Mouse (Mus musculus) lung, postnatal 14 days (tissue): ENCODE data around the gene Eef1g.

ENCODE experiments used
- DNase-seq: peaks from one replicate; pipeline ENCODE4 v3.0.0; 2021

Eef1g gene

GRCm38 (mm10) chr19:8966590-8967372, at the start of gene Eef1g:
Gene Eef1g (plus strand): TSS chr19:8967041.
- DNase-seq: peak; percentile 98

DNA sequence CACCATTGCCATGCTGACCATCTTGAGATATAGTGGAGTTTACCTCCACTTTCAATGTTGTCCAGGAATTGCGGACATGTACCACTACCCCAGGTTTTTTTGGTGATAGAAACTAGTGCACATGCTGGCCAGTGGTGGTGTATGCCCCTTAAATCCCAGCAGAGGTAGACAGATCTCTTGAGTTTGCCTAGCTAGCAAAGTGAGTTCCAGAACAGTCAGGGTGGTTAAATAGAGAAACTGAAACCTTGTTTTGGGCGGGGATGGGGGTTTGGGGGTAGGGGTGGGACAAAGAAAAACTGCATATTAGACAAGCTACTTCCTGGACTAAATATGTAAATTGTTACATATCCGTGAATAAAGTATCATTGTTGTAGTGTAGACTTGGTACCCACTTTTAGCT, 47.8 kb upstream of the Eef1g start:
- DNase-seq: no peak

GRCm38 (mm10) chr19:8919684-8920072, 47.2 kb upstream of the Eef1g start:
- no peak for DNase-seq

GRCm38 (mm10) chr19:8920073-8920736, 46.6 kb upstream of the Eef1g start, which contains the start of gene B3gat3:
Gene B3gat3 (plus strand): TSS chr19:8920374.
- DNase-seq: peak; percentile 95

GRCm38 (mm10) chr19:8920836-8921291, 46.0 kb upstream of the Eef1g start:
- peak; percentile 34 for DNase-seq

DNA sequence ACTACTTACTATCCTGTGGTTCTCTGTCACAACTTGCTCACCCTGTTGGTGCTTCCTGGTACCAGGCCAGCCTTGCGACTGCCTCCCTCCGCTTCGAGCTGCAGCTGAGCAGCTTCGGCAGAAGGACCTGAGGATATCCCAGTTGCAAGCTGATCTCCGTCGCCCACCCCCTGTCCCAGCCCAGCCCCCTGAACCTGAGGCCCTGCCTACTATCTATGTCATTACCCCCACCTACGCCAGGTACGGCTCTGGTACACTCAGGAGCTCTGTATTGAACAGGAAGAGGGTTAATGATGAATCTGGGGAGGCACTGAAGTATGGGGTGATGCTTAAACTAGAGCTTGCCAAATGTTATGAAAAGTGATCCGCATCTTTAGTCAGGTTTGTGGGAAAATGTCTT, 45.1 kb upstream of the Eef1g start:
- DNase-seq: no peak

GRCm38 (mm10) chr19:8926766-8927165, 40.1 kb upstream of the Eef1g start:
- no peak for DNase-seq

DNA sequence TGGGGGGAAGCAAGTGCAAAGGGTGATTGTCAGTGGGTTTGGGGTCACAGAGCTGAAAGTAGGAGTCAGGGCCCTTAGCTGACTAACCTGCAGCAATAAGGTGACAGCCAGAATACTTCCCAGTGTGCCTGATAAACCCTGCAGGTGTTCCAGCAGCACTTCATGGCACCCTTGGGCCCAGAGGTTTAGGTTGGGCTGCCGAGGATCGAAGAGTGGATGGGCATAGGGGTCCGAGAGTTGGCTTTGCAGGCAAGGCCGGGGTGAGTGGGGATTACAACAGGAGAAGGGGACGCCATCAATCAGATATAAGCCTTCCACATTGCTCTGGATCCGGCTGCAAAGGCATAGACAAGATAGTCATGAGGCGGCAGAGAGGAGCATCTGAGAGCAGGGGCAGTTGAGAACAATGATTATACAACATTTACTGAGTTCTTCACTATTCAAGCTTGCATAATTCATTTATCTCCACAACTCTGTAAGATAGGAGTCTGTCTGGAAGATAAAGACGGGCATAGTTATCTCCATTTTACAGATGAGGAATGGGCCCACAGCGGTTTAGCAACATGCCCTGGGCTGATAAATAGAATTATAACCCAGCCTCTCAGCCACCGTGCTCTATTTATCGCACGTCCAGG, 38.8 kb upstream of the Eef1g start:
- no peak for DNase-seq

GRCm38 (mm10) chr19:8928689-8929223, 38.1 kb upstream of the Eef1g start:
- no peak for DNase-seq

GRCm38 (mm10) chr19:8929224-8930088, 37.4 kb upstream of the Eef1g start, which contains the start of the genes Rom1 and Eml3:
Gene Rom1 (minus strand): TSS chr19:8929356.
Gene Eml3 (plus strand): TSS chr19:8929552.
- peak; percentile 91 for DNase-seq

- no peak for DNase-seq
Observed at GRCm38 (mm10) chr19:8930117-8930516, 36.7 kb upstream of the Eef1g start.

- no peak for DNase-seq
Observed at GRCm38 (mm10) chr19:8930771-8931170, 36.1 kb upstream of the Eef1g start.

DNA sequence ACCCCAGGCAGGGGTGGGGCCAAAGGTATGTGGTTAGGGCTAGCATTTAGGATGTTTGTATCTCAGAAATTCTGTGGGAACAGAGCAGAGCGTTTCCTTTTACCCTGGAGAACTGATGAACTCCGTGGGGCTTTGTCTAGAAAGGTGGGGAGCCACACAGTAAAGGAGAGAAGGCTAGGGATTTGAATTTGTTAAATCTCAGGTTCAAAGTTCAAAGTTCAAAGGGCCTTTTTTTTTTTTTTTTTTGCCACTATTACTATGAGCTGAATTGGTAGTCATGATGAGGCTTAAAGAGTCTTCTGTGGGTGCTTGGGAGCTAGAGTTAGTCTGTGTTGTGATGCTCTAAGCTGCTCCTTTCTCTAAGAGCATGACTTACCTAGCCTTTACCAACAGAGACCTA, 30.1 kb upstream of the Eef1g start:
- DNase-seq: no peak

- DNase-seq: no peak
Observed at GRCm38 (mm10) chr19:8940526-8941133, 26.2 kb upstream of the Eef1g start.

GRCm38 (mm10) chr19:8941136-8941514, 25.7 kb upstream of the Eef1g start:
- no peak for DNase-seq

GRCm38 (mm10) chr19:8941515-8942217, 25.2 kb upstream of the Eef1g start, which contains the start of gene Mta2:
Gene Mta2 (plus strand): TSS chr19:8941875.
- DNase-seq: peak; percentile 95

DNA sequence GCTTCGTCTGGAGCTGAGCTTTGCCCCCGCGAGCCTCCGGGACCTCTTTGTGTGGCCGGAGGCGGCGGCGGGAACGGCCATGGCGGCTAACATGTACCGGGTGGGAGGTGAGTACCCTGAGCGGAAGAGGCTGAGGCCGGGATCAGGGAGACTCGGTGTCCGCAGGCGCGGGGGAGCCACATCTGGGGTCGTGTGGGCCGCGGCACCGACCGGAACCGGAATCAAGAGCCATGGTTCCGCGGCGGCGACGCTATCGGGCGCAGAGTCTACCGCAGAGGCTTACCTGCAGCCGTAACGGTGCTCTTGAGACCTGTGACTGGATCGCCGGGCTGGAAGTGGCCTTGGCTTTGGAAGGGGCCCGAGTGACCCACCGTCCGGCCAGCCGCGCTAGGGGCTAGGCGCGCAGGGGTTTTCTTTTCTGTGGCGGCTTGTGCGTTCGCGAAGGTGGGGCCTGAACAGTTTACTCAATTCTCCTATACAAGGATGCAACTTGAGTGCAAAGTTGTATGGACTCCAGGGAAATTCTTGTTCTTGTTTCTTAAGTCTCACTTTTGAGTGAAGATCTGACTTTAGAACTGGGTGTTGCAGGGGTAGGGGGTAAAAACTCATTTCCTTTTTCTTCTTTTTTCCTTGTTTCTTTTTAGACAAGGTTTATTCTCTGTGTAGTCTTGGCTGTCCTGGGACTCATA, 24.4 kb upstream of the Eef1g start:
- DNase-seq: peak; percentile 62

- no peak for DNase-seq
Observed at GRCm38 (mm10) chr19:8943047-8943446, 23.8 kb upstream of the Eef1g start.

DNA sequence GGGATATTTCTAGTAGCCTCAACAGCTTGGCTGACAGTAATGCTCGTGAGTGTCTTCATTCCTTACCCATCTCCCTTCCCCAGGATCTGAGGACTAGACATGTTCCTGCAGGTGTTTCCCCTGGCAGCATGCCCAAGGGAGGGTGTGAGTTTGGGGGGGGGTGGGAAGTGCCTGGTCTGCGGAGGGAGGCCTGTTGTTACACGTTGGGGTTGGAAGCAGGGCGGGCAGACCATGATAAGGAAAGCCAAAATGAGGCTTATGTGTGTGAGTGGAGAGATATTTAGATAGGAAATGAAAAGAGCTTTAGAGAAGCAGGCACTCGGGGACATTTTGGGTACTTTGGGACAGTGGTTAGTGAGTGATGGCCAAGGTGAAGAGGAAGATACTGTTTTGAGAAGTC, 22.8 kb upstream of the Eef1g start:
- no peak for DNase-seq

- peak; percentile 76 for DNase-seq
Observed at GRCm38 (mm10) chr19:8944750-8945149, 22.1 kb upstream of the Eef1g start.

- DNase-seq: no peak
Observed at GRCm38 (mm10) chr19:8945251-8945650, 21.6 kb upstream of the Eef1g start.
